Mouse (Mus musculus) olfactory bulb, adult 2 months (tissue): ENCODE measurements around the gene Tmem234.

Source experiments
- CTCF ChIP-seq: fragments of 200-500 bp; IDR thresholded peaks from 2 replicates; pipeline ENCODE4 v1.5.1; 2012; ENCODE audit warnings: low read depth, mild to moderate bottlenecking, low read length, moderate library complexity; ENCODE audit not compliant: insufficient read depth
- POLR2A ChIP-seq: fragments of 200-500 bp; IDR thresholded peaks from 2 replicates; pipeline ENCODE4 v1.6.1; 2012; ENCODE audit warnings: mild to moderate bottlenecking, low read depth, low read length, moderate library complexity; ENCODE audit not compliant: insufficient read depth

DNA sequence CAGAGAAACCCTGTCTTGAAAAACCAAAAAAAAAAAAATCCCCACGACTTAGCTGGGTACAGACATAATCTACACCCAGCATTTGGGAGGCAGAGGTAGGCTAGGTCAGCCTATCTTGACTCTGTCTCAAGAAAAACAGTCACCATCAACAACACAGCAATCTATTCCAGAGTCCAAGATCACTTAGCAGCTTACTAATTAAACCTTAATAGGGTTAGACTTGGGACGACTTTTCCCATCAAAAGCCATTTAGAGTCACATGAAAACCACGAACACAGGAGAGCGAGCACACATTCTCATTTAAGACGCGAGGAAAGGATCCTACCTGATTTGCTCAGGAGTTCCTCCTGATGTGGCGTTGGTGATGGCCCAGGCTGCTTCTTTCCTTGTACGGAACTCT lies 49.9 kb downstream of the Tmem234 start:
- TF ChIP-seq POLR2A (no peak), CTCF (no peak)
